Mouse (Mus musculus) heart, postnatal 0 days (tissue): Measurements from ENCODE around the gene Mtrf1l. TPM values are rescaled to one million over a fixed set of nuclear protein-coding genes. Genes with fewer than 3 reads are reported as not detected.
A peak's percentile ranks its signal among the peaks of the same experiment; 100 is the strongest.

Experiments used
- ATAC-seq: fragments of 200-750 bp; cut with Nextera tagmentation; 2 replicates; pipeline ENCODE4 v1.8.0; 2017; ENCODE audit warnings: low read depth, moderate number of reproducible peaks, moderate library complexity; ENCODE audit not compliant: insufficient read depth
- DNase-seq: peaks from one replicate; pipeline ENCODE4 v3.0.0-alpha.2; 2016; ENCODE audit warnings: low spot score
- H3K27ac ChIP-seq: fragments of 300-500 bp; sonication (generic); 2 replicates; pipeline ENCODE4 v1.5.1; 2014; ENCODE audit warnings: low read depth, mild to moderate bottlenecking
- H3K27me3 ChIP-seq: fragments of 300-500 bp; sonication (generic); 2 replicates; pipeline ENCODE4 v1.6.1; 2014; ENCODE audit warnings: low read length, mixed read lengths; ENCODE audit not compliant: control insufficient read depth, insufficient read depth
- H3K36me3 ChIP-seq: fragments of 300-500 bp; sonication (generic); replicated peaks from 2 replicates; pipeline ENCODE4 v1.6.1; 2014; ENCODE audit warnings: low read length, mixed read lengths; ENCODE audit not compliant: control insufficient read depth, insufficient read depth
- H3K4me1 ChIP-seq: fragments of 300-500 bp; sonication (generic); 2 replicates; pipeline ENCODE4 v1.6.1; 2014; ENCODE audit warnings: antibody characterized with exemption; ENCODE audit not compliant: control insufficient read depth, insufficient read depth
- H3K4me2 ChIP-seq: fragments of 300-500 bp; sonication (generic); 2 replicates; pipeline ENCODE4 v1.6.1; 2014; ENCODE audit warnings: low read depth, mild to moderate bottlenecking, low read length, moderate library complexity
- H3K4me3 ChIP-seq: fragments of 300-500 bp; sonication (generic); 2 replicates; pipeline ENCODE4 v1.5.1; 2014; ENCODE audit warnings: low read depth, low read length
- H3K9ac ChIP-seq: fragments of 300-500 bp; sonication (generic); replicated peaks from 2 replicates; pipeline ENCODE4 v1.6.1; 2014; ENCODE audit warnings: low read depth, low read length, mixed read lengths
- H3K9me3 ChIP-seq: fragments of 300-500 bp; sonication (generic); replicated peaks from 2 replicates; pipeline ENCODE4 v1.6.1; 2016; ENCODE audit warnings: low read length; ENCODE audit not compliant: control insufficient read depth
- CTCF ChIP-seq: IDR thresholded peaks from 2 replicates; pipeline ENCODE4 v1.5.1; 2016; ENCODE audit warnings: antibody characterized with exemption, control low read depth, low read depth
- EP300 ChIP-seq: IDR thresholded peaks from 2 replicates; pipeline ENCODE4 v1.6.1; 2016; ENCODE audit warnings: antibody characterized with exemption, low read depth
- WGBS: fragments of 180-500 bp; shearing (Covaris S2); extraction: QIAGEN DNeasy Blood & Tissue Kit; methylation state at CpG from one replicate; pipeline ENCODE4 v1.1.7; 2014; 5-methylcytosine and 5-hydroxymethylcytosine counted together
- polyA plus RNA-seq: library from polyadenylated mRNA; unstranded; fragments of >200 nt; fragmentation: Nextera tagmentation; extraction: Ambion mirVana; gene quantifications from 2 replicates; pipeline ENCODE4 v1.2.1, GENCODE M21; 2015
- total RNA-seq: library from RNA; depleted of rRNA; stranded (reverse); fragments of >200 nt; gene quantifications from 2 replicates; pipeline ENCODE4 v1.2.3, GENCODE M21; 2014; ENCODE audit warnings: low replicate concordance

Gene Mtrf1l
- total and polyA plus RNA-seq, 2 experiments from 2014 or later: 9.5 to 12.9 TPM

- peak overlapping the region; percentile 57 for H3K9ac ChIP-seq
- H3K27me3 ChIP-seq: no peaks in the 10 kb centered on the region
- ATAC-seq (no peak), DNase-seq (no peak)
- peaks cover 25% of the 10 kb centered on the region for H3K36me3 ChIP-seq
- peaks cover 19% of the 10 kb centered on the region for H3K4me1 ChIP-seq
- H3K9me3 ChIP-seq: no peaks in the 10 kb centered on the region
- H3K27ac ChIP-seq: peak overlapping the region; percentile 63
- WGBS: under 1% methylated on average over 23 of the region's 24 CpGs
- no peak for TF ChIP-seq CTCF
- no peak for TF ChIP-seq EP300
- peak overlapping the region; percentile 99 for H3K4me2 ChIP-seq
- H3K4me3 ChIP-seq: peak overlapping the region; percentile 77
Observed at GRCm38 (mm10) chr10:5804691-5805156, 19.0 kb downstream of the Mtrf1l start.

GRCm38 (mm10) chr10:5803739-5804138, 20.0 kb downstream of the Mtrf1l start:
- Histone ChIP-seq H3K9me3 (no peaks in the 10 kb centered on the region), H3K4me2 (peak overlapping the region; percentile 99), H3K4me1 (peaks cover 19% of the 10 kb centered on the region), H3K9ac (peak overlapping the region; percentile 30), H3K36me3 (peaks cover 29% of the 10 kb centered on the region), H3K4me3 (peak overlapping the region; percentile 77), H3K27ac (no peak overlapping the region), H3K27me3 (no peaks in the 10 kb centered on the region)
- TF ChIP-seq CTCF (no peak), EP300 (no peak)
- WGBS: 3% methylated on average over 1 of the region's 1 CpGs
- no peak for DNase-seq
- ATAC-seq: no peak

GRCm38 (mm10) chr10:5802866-5803265, 20.8 kb downstream of the Mtrf1l start:
- no peak for TF ChIP-seq CTCF
- no peak for TF ChIP-seq EP300
- H3K27me3 ChIP-seq: no peaks in the 10 kb centered on the region
- H3K9me3 ChIP-seq: no peaks in the 10 kb centered on the region
- peak overlapping the region; percentile 77 for H3K4me3 ChIP-seq
- 23% methylated on average over 6 of the region's 6 CpGs for WGBS
- ATAC-seq (no peak), DNase-seq (no peak)
- H3K4me1 ChIP-seq: peaks cover 19% of the 10 kb centered on the region
- peaks cover 37% of the 10 kb centered on the region for H3K36me3 ChIP-seq
- H3K27ac ChIP-seq: no peak overlapping the region
- H3K9ac ChIP-seq: no peak overlapping the region
- peak overlapping the region; percentile 99 for H3K4me2 ChIP-seq

- Histone ChIP-seq H3K9ac (no peak overlapping the region), H3K9me3 (no peaks in the 10 kb centered on the region), H3K27me3 (no peaks in the 10 kb centered on the region), H3K4me3 (no peak overlapping the region), H3K36me3 (peaks cover 39% of the 10 kb centered on the region), H3K4me2 (no peak overlapping the region), H3K27ac (no peak overlapping the region), H3K4me1 (peaks cover 14% of the 10 kb centered on the region)
- peak; percentile 26 for DNase-seq
- WGBS: 98% methylated on average over 1 of the region's 1 CpGs
- no peak for ATAC-seq
- no peak for TF ChIP-seq EP300
- peak; percentile 48 for TF ChIP-seq CTCF
Observed at GRCm38 (mm10) chr10:5800490-5800889, 23.2 kb downstream of the Mtrf1l start.

- peaks cover 5% of the 10 kb centered on the region; the same call in 1 of the 2 replicates for H3K4me1 ChIP-seq
- ATAC-seq: no peak
- no peak overlapping the region for H3K4me3 ChIP-seq
- H3K4me2 ChIP-seq: no peak overlapping the region
- no peak overlapping the region for H3K9ac ChIP-seq
- H3K27ac ChIP-seq: no peak overlapping the region
- peaks cover 39% of the 10 kb centered on the region for H3K36me3 ChIP-seq
- TF ChIP-seq CTCF: no peak
- no peak for TF ChIP-seq EP300
- 87% methylated on average over 4 of the region's 4 CpGs for WGBS
- no peak for DNase-seq
- H3K27me3 ChIP-seq: no peaks in the 10 kb centered on the region
- H3K9me3 ChIP-seq: no peaks in the 10 kb centered on the region
Observed at GRCm38 (mm10) chr10:5798069-5798468, 25.6 kb downstream of the Mtrf1l start.

- no peaks in the 10 kb centered on the region for H3K4me1 ChIP-seq
- H3K9ac ChIP-seq: no peak overlapping the region
- 17% methylated on average over 12 of the region's 12 CpGs for WGBS
- DNase-seq: no peak
- no peaks in the 10 kb centered on the region for H3K36me3 ChIP-seq
- no peaks in the 10 kb centered on the region for H3K27me3 ChIP-seq
- no peak overlapping the region for H3K4me2 ChIP-seq
- no peak for ATAC-seq
- no peak overlapping the region for H3K4me3 ChIP-seq
- no peak for TF ChIP-seq EP300
- peak; percentile 63 for TF ChIP-seq CTCF
- H3K9me3 ChIP-seq: no peaks in the 10 kb centered on the region
- H3K27ac ChIP-seq: no peak overlapping the region
Observed at GRCm38 (mm10) chr10:5790657-5791056, 33.1 kb downstream of the Mtrf1l start.
